Mouse (Mus musculus) heart, adult 2 months (tissue): ENCODE results near the gene Cpne5. TPM values are rescaled to one million over a fixed set of nuclear protein-coding genes. Genes with fewer than 3 reads are reported as not detected.
"Not testable (repeated sequence)": the region's sequence is repeated elsewhere in the genome, so short reads cannot be mapped to it uniquely, and the experiment has no call there.

Experiments
- DNase-seq, 2 experiments: peaks; one replicate each; pipeline ENCODE4 v3.0.0; 2021
- H3K27ac ChIP-seq: fragments of 200-600 bp; 2 replicates; pipeline ENCODE4 v1.8.1; 2022
- H3K27me3 ChIP-seq: fragments of 200-500 bp; 2 replicates; pipeline ENCODE4 v1.6.1; 2012; ENCODE audit warnings: mild to moderate bottlenecking, low read length, inconsistent platforms, mixed read lengths; ENCODE audit not compliant: control insufficient read depth, insufficient read depth
- H3K36me3 ChIP-seq: fragments of 200-500 bp; 2 replicates; pipeline ENCODE4 v1.6.1; 2012; ENCODE audit warnings: low read length, inconsistent platforms; ENCODE audit not compliant: control insufficient read depth, insufficient read depth
- H3K4me1 ChIP-seq: fragments of 200-500 bp; 2 replicates; pipeline ENCODE4 v1.6.1; 2011; ENCODE audit warnings: low read length; ENCODE audit not compliant: control insufficient read depth, insufficient read depth
- H3K4me3 ChIP-seq: fragments of 200-600 bp; 2 replicates; pipeline ENCODE4 v1.8.1; 2022
- H3K79me2 ChIP-seq: fragments of 200-500 bp; replicated peaks from 2 replicates; pipeline ENCODE4 v1.6.1; 2012; ENCODE audit warnings: mild to moderate bottlenecking, inconsistent platforms, low read length, moderate library complexity, mixed read lengths; ENCODE audit not compliant: control insufficient read depth, insufficient read depth
- H3K9ac ChIP-seq: fragments of 200-500 bp; 2 replicates; pipeline ENCODE4 v1.6.1; 2012; ENCODE audit warnings: low read depth, mild to moderate bottlenecking, control low read depth, inconsistent platforms, low read length, mixed read lengths
- CTCF ChIP-seq: fragments of 200-600 bp; IDR thresholded peaks from 2 replicates; pipeline ENCODE4 v1.8.1; 2022; ENCODE audit warnings: antibody characterized with exemption, mild to moderate bottlenecking, moderate library complexity
- EP300 ChIP-seq: fragments of 200-500 bp; IDR thresholded peaks from 2 replicates; pipeline ENCODE4 v1.6.1; 2011; ENCODE audit warnings: low read depth, low read length, control low read depth; ENCODE audit not compliant: insufficient read depth
- POLR2A ChIP-seq: fragments of 200-500 bp; IDR thresholded peaks from 2 replicates; pipeline ENCODE4 v1.6.1; 2011; ENCODE audit warnings: mild to moderate bottlenecking, low read depth, low read length, control low read depth; ENCODE audit not compliant: insufficient read depth
- WGBS: fragments of 180-500 bp; shearing (Covaris S2); methylation state at CpG from one replicate; pipeline ENCODE4 v1.1.7; 2018; 5-methylcytosine and 5-hydroxymethylcytosine counted together
- intact Hi-C: fragments of 180-260 bp; cut with DNase I; formaldehyde crosslinking; loops from one replicate; pipeline ENCODE4 v1.15.1; 2025
- polyA plus RNA-seq: library from polyadenylated mRNA; depleted of rRNA; stranded (reverse); fragments of >200 nt; gene quantifications from 2 replicates; pipeline ENCODE4 v1.2.3, GENCODE M21; 2012; rRNA removed
- total RNA-seq, 2 experiments: library from RNA; stranded (reverse); gene quantifications; 2 replicates each; pipeline ENCODE4 v1.2.3; 2021

Cpne5 gene
- total and polyA plus RNA-seq, 3 experiments = 4.4 to 11.2 (median 5.2) TPM

DNA sequence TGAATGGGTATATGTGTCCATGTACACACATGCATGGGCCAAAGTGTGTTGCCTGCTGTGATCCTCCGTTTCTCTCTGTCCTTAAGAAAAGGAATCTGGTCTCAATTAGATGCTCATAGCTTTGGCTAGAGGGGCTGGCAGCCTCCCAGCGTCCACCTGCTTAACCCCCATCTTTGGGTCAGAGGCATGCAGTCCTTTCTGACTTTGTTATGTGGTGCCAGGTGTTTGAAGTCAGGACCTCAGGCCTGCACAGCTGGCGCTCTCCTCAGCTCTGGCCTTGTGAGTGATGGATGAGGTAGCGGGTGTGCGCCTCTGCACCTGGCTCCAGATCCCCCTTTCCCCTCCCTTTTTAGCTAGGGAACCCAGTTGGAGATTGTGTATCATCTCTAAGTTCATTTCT lies 119.9 kb downstream of the Cpne5 start:
- intact Hi-C loops = no loop called here
- no peak for DNase-seq
- no peak overlapping the region for H3K9ac ChIP-seq
- H3K4me3 ChIP-seq = no peak overlapping the region
- TF ChIP-seq POLR2A (no peak), EP300 (no peak), CTCF (no peak)
- 0 out of 2 replicates have a peak, but pooled peaks cover 1% of the 10 kb centered on the region for H3K4me1 ChIP-seq
- H3K79me2 ChIP-seq = no peaks in the 10 kb centered on the region
- 72% methylated on average over 5 of the region's 5 CpGs for WGBS
- H3K27me3 ChIP-seq = no peaks in the 10 kb centered on the region
- H3K27ac ChIP-seq = no peak overlapping the region
- H3K36me3 ChIP-seq = no peaks in the 10 kb centered on the region

DNA sequence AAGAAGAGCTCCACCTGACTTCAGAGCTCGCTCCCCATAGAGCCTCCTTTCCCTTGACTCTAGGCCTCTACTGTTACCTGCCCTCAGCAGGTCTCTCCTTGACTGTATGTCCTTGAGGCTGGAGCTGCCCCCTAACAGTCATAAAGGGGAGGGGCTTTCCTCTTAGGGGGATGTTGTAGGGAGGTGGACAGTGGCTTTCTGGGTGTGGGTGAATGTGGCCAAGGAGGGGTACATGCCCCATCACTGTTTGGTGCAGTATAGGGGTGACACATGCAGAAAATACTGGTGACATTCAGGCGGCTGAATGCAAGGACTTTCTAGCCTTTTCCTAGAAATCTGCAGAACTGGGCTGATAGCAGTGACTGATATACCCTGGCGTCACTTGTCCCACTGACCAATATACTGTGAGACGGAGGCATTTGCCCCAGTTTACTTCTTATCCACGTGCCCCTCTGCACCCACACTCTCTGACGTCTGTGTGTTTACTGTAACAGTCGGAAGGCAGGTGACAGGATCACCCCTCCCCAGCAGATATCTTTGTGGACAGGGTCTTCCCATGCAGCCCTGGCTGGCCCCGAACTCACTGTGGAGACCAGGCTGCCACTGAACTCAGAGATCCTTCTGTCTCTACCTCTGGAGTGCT lies 120.8 kb downstream of the Cpne5 start:
- 0 out of 2 replicates have a peak, but pooled peaks cover 1% of the 10 kb centered on the region for H3K4me1 ChIP-seq
- no peak for TF ChIP-seq CTCF
- no peak for TF ChIP-seq EP300
- no peak for TF ChIP-seq POLR2A
- H3K27ac ChIP-seq = no peak overlapping the region
- peak in 1 of 2 experiments; percentile 1 for DNase-seq
- no peak overlapping the region for H3K9ac ChIP-seq
- no peak overlapping the region for H3K4me3 ChIP-seq
- intact Hi-C loops = no loop called here
- H3K27me3 ChIP-seq = no peaks in the 10 kb centered on the region
- H3K79me2 ChIP-seq = no peaks in the 10 kb centered on the region
- WGBS = 76% methylated on average over 8 of the region's 8 CpGs
- no peaks in the 10 kb centered on the region for H3K36me3 ChIP-seq

DNA sequence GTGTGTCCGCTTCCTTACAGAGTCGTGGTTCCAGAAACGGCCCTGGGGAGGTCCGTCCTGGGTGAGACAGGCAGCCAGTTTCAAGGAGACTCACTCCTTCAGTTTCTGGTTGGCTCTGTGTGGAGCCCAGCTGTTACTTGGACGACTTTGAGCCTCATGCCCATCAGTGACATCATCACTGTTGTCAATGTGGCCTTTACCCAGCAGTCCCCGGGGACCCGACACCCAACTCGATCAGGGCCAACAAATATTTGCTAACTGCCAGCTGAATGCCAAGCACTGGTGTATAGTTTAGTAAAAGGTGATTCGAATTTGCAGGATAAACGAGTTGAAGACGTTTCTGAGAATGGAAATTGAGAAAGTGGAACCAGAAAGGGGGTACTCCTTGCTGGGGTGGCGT lies 121.9 kb downstream of the Cpne5 start:
- DNase-seq = no peak
- H3K27me3 ChIP-seq = no peaks in the 10 kb centered on the region
- no peak overlapping the region for H3K4me3 ChIP-seq
- TF ChIP-seq EP300 (no peak), POLR2A (no peak), CTCF (no peak)
- no peak overlapping the region for H3K9ac ChIP-seq
- WGBS = 65% methylated on average over 12 of the region's 12 CpGs
- no peak overlapping the region for H3K27ac ChIP-seq
- intact Hi-C loops = no loop called here
- no peaks in the 10 kb centered on the region for H3K36me3 ChIP-seq
- H3K4me1 ChIP-seq = 0 out of 2 replicates have a peak, but pooled peaks cover 1% of the 10 kb centered on the region
- H3K79me2 ChIP-seq = no peaks in the 10 kb centered on the region

GRCm38 (mm10) chr17:29113591-29114352 lies 124.2 kb downstream of the Cpne5 start, which contains the start of gene Rab44:
Rab44 (plus strand) TSS chr17:29114145.
- intact Hi-C loops = no loop called here
- 74% methylated on average over 13 of the region's 13 CpGs for WGBS
- Histone ChIP-seq H3K27me3 (no peaks in the 10 kb centered on the region), H3K4me3 (no peak within 1 kb of the TSS), H3K4me1 (no peaks in the 10 kb centered on the region), H3K9ac (no peak within 1 kb of the TSS), H3K79me2 (no peaks in the 10 kb centered on the region), H3K27ac (no peak within 1 kb of the TSS), H3K36me3 (no peaks in the 10 kb centered on the region)
- TF ChIP-seq CTCF (no peak), POLR2A (no peak), EP300 (no peak)
- no peak for DNase-seq

GRCm38 (mm10) chr17:29111332-29111731 lies 126.6 kb downstream of the Cpne5 start:
- Histone ChIP-seq H3K79me2 (no peaks in the 10 kb centered on the region), H3K27me3 (no peaks in the 10 kb centered on the region), H3K4me3 (no peak overlapping the region), H3K9ac (no peak overlapping the region), H3K27ac (no peak overlapping the region), H3K4me1 (no peaks in the 10 kb centered on the region), H3K36me3 (no peaks in the 10 kb centered on the region)
- no peak for TF ChIP-seq POLR2A
- TF ChIP-seq CTCF = no peak
- WGBS = 69% methylated on average over 5 of the region's 5 CpGs
- DNase-seq = no peak
- intact Hi-C loops = no loop called here

DNA sequence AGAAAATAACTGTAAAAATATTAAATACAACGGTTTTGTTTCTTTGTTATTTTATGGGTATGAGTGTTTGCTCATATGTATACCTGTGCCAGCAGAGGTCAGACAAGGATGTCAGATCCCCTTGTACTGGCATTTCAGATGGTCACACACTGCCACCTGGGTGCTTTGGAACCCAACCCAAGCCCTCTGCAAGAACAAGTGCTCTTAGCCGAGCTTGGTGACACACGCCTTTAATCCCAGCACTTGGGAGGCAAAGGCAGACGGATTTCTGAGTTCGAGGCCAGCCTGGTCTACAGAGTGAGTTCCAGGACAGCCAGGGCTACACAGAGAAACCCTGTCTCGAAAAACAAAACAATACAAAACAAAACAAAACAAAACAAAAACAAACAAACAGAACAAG lies 127.6 kb downstream of the Cpne5 start:
- H3K4me1 ChIP-seq, H3K27ac ChIP-seq, H3K79me2 ChIP-seq, H3K9ac ChIP-seq, H3K36me3 ChIP-seq, intact Hi-C loops, H3K4me3 ChIP-seq, H3K27me3 ChIP-seq, DNase-seq: not testable (repeated sequence)
- 79% methylated on average over 6 of the region's 6 CpGs for WGBS

Other genes with a start within 250 kb of the Cpne5 start
- gene Stk38, start 230.2 kb downstream of the Cpne5 start, total RNA-seq = 10 to 100 TPM; 29.5 to 32.5 TPM
- gene Stk38, start 230.2 kb downstream of the Cpne5 start, polyA plus RNA-seq = 41.6 and 50.5 TPM in 2 replicates
- gene Srsf3, start 205.5 kb downstream of the Cpne5 start, total RNA-seq = 10 to 100 TPM; 64.5 to 84.9 TPM
- 84.5 and 104 TPM in 2 replicates for gene Srsf3, start 205.5 kb downstream of the Cpne5 start, polyA plus RNA-seq
- gene Cdkn1a, start 147.2 kb downstream of the Cpne5 start, total RNA-seq = 100 to 1,000 TPM in 1 of 2 experiments, 10 to 100 TPM in 1; 56.4 to 156 TPM
- 30.4 and 37.3 TPM in 2 replicates for gene Cdkn1a, start 147.2 kb downstream of the Cpne5 start, polyA plus RNA-seq
- gene Rab44, start 124.0 kb downstream of the Cpne5 start, total RNA-seq = under 1 TPM in 1 of 2 experiments, not detected in 1; 0.70 TPM
- gene Rab44, start 124.0 kb downstream of the Cpne5 start, polyA plus RNA-seq = 0.23 and 0.38 TPM in 2 replicates
- gene Ppil1, start 26.0 kb upstream of the Cpne5 start, total RNA-seq = 10 to 100 TPM; 28.4 to 31.1 TPM
- gene Ppil1, start 26.0 kb upstream of the Cpne5 start, polyA plus RNA-seq = 33.2 and 41.7 TPM in 2 replicates
- gene BC004004, start 30.6 kb upstream of the Cpne5 start, total RNA-seq = 100 to 1,000 TPM; 264 to 318 TPM
- 184 and 264 TPM in 2 replicates for gene BC004004, start 30.6 kb upstream of the Cpne5 start, polyA plus RNA-seq
- gene Pi16, start 79.5 kb upstream of the Cpne5 start, total RNA-seq = 10 to 100 TPM; 24.1 to 40.7 TPM
- gene Pi16, start 79.5 kb upstream of the Cpne5 start, polyA plus RNA-seq = 63.1 and 73.5 TPM in 2 replicates
- gene Mtch1, start 109.8 kb upstream of the Cpne5 start, total RNA-seq = 100 to 1,000 TPM; 186 to 203 TPM
- gene Mtch1, start 109.8 kb upstream of the Cpne5 start, polyA plus RNA-seq = 234 and 293 TPM in 2 replicates
- gene Fgd2, start 122.7 kb upstream of the Cpne5 start, total RNA-seq = 1 to 10 TPM; 1.9 to 2.4 TPM
- gene Fgd2, start 122.7 kb upstream of the Cpne5 start, polyA plus RNA-seq = 5.9 and 9.2 TPM in 2 replicates